Mouse (Mus musculus) forebrain, embryonic 12.5 days (tissue): ENCODE measurements around the gene Ppp1r37. TPM values are rescaled to one million over a fixed set of nuclear protein-coding genes. Genes with fewer than 3 reads are reported as not detected.

Source experiments
- ATAC-seq: fragments of 200-750 bp; cut with Nextera tagmentation; 2 replicates; pipeline ENCODE4 v1.8.0; 2017; ENCODE audit warnings: moderate TSS enrichment; ENCODE audit not compliant: low FRiP score
- H3K27ac ChIP-seq: fragments of 300-500 bp; sonication (generic); 2 replicates; pipeline ENCODE4 v1.5.1; 2016; ENCODE audit warnings: mild to moderate bottlenecking
- H3K27me3 ChIP-seq: fragments of 300-500 bp; sonication (generic); 2 replicates; pipeline ENCODE4 v1.6.1; 2016; ENCODE audit warnings: mild to moderate bottlenecking
- H3K36me3 ChIP-seq: fragments of 300-500 bp; sonication (generic); replicated peaks from 2 replicates; pipeline ENCODE4 v1.6.1; 2016; ENCODE audit warnings: mild to moderate bottlenecking
- H3K4me1 ChIP-seq: fragments of 300-500 bp; sonication (generic); 2 replicates; pipeline ENCODE4 v1.6.1; 2016
- H3K4me2 ChIP-seq: fragments of 300-500 bp; sonication (generic); 2 replicates; pipeline ENCODE4 v1.6.1; 2016; ENCODE audit warnings: mild to moderate bottlenecking, moderate library complexity
- H3K4me3 ChIP-seq: fragments of 300-500 bp; sonication (generic); replicated peaks from 2 replicates; pipeline ENCODE4 v1.5.1; 2016; ENCODE audit warnings: mild to moderate bottlenecking
- H3K9ac ChIP-seq: fragments of 300-500 bp; sonication (generic); 2 replicates; pipeline ENCODE4 v1.6.1; 2016; ENCODE audit warnings: mild to moderate bottlenecking
- H3K9me3 ChIP-seq: fragments of 300-500 bp; sonication (generic); 2 replicates; pipeline ENCODE4 v1.6.1; 2016
- WGBS: fragments of 180-500 bp; shearing (Covaris S2); methylation state at CpG from one replicate; pipeline ENCODE4 v1.1.7; 2016; 5-methylcytosine and 5-hydroxymethylcytosine counted together
- polyA plus RNA-seq: library from polyadenylated mRNA; unstranded; fragments of >200 nt; fragmentation: Nextera tagmentation; extraction: Ambion mirVana; gene quantifications from 2 replicates; pipeline ENCODE4 v1.2.1, GENCODE M21; 2016

Ppp1r37 gene
- polyA plus RNA-seq, 1 experiment from 2014 or later, result 35.4 TPM

- no peak overlapping the region for H3K4me2 ChIP-seq
- H3K36me3 ChIP-seq, result peaks cover 98% of the 10 kb centered on the region
- no peak overlapping the region for H3K27ac ChIP-seq
- H3K9ac ChIP-seq, result no peak overlapping the region
- H3K9me3 ChIP-seq, result no peaks in the 10 kb centered on the region
- 76% methylated on average over 41 of the region's 46 CpGs for WGBS
- H3K4me3 ChIP-seq, result no peak overlapping the region
- no peaks in the 10 kb centered on the region for H3K4me1 ChIP-seq
- H3K27me3 ChIP-seq, result no peaks in the 10 kb centered on the region
- ATAC-seq, result no peak
Measured at GRCm38 (mm10) chr7:19586269-19586668, 23.4 kb upstream of the Ppp1r37 start.

- no peak overlapping the region for H3K27ac ChIP-seq
- no peak overlapping the region for H3K4me3 ChIP-seq
- peaks cover 55% of the 10 kb centered on the region for H3K36me3 ChIP-seq
- H3K4me2 ChIP-seq, result no peak overlapping the region
- H3K9ac ChIP-seq, result no peak overlapping the region
- WGBS, result 83% methylated on average over 8 of the region's 8 CpGs
- no peak for ATAC-seq
- H3K4me1 ChIP-seq, result peaks cover 12% of the 10 kb centered on the region
- H3K9me3 ChIP-seq, result no peaks in the 10 kb centered on the region
- peaks cover 47% of the 10 kb centered on the region for H3K27me3 ChIP-seq
Measured at GRCm38 (mm10) chr7:19580634-19581033, 17.8 kb upstream of the Ppp1r37 start.

GRCm38 (mm10) chr7:19579751-19580150 lies 16.9 kb upstream of the Ppp1r37 start:
- no peak overlapping the region for H3K4me2 ChIP-seq
- no peak overlapping the region for H3K4me3 ChIP-seq
- H3K36me3 ChIP-seq, result peaks cover 46% of the 10 kb centered on the region
- H3K27ac ChIP-seq, result no peak overlapping the region
- ATAC-seq, result no peak
- H3K9me3 ChIP-seq, result no peaks in the 10 kb centered on the region
- no peak overlapping the region for H3K9ac ChIP-seq
- WGBS, result 82% methylated on average over 10 of the region's 10 CpGs
- peaks cover 55% of the 10 kb centered on the region for H3K27me3 ChIP-seq
- peaks cover 12% of the 10 kb centered on the region for H3K4me1 ChIP-seq

- ATAC-seq, result no peak
- WGBS, result 57% methylated on average over 4 of the region's 4 CpGs
- H3K27me3 ChIP-seq, result peaks cover 57% of the 10 kb centered on the region
Measured at GRCm38 (mm10) chr7:19578436-19578835, 15.6 kb upstream of the Ppp1r37 start.

GRCm38 (mm10) chr7:19577877-19578414 lies 15.1 kb upstream of the Ppp1r37 start:
- Histone ChIP-seq H3K27me3 (peaks cover 57% of the 10 kb centered on the region), H3K9ac (no peak overlapping the region), H3K27ac (no peak overlapping the region), H3K4me1 (peaks cover 18% of the 10 kb centered on the region), H3K9me3 (no peaks in the 10 kb centered on the region), H3K4me2 (peak overlapping the region; percentile 54), H3K4me3 (peak overlapping the region; percentile 33), H3K36me3 (peaks cover 28% of the 10 kb centered on the region)
- no peak for ATAC-seq
- 20% methylated on average over 10 of the region's 10 CpGs for WGBS

More at GRCm38 (mm10) chr7:19578436-19578835, 15.6 kb upstream of the Ppp1r37 start:
- Histone ChIP-seq H3K27ac (no peak overlapping the region), H3K4me3 (no peak overlapping the region), H3K4me1 (peaks cover 17% of the 10 kb centered on the region), H3K36me3 (peaks cover 33% of the 10 kb centered on the region), H3K4me2 (peak overlapping the region; percentile 54; the same call in 1 of the 2 replicates), H3K9me3 (no peaks in the 10 kb centered on the region), H3K9ac (no peak overlapping the region)

GRCm38 (mm10) chr7:19577141-19577852 lies 14.4 kb upstream of the Ppp1r37 start, which contains the start of the genes Zfp296 and Gemin7:
Gene Zfp296, plus strand, starts transcription at chr7:19577287.
Gene Gemin7, minus strand, starts transcription at chr7:19577595.
- Histone ChIP-seq H3K9me3 (no peaks in the 10 kb centered on the region), H3K9ac (no peak within 1 kb of the TSS; the same call in 1 of the 2 replicates), H3K27ac (no peak within 1 kb of the TSS), H3K4me3 (peak within 1 kb of the TSS; percentile 33), H3K4me1 (peaks cover 23% of the 10 kb centered on the region), H3K36me3 (peaks cover 24% of the 10 kb centered on the region), H3K4me2 (peak within 1 kb of the TSS; percentile 54), H3K27me3 (peaks cover 57% of the 10 kb centered on the region)
- WGBS, result 2% methylated on average over 56 of the region's 56 CpGs
- no peak for ATAC-seq

- WGBS, result 72% methylated on average over 3 of the region's 3 CpGs
- no peak overlapping the region for H3K27ac ChIP-seq
- H3K4me2 ChIP-seq, result no peak overlapping the region
- H3K36me3 ChIP-seq, result peaks cover 6% of the 10 kb centered on the region
- H3K4me3 ChIP-seq, result no peak overlapping the region
- no peak overlapping the region for H3K9ac ChIP-seq
- H3K9me3 ChIP-seq, result no peaks in the 10 kb centered on the region
- peaks cover 34% of the 10 kb centered on the region for H3K4me1 ChIP-seq
- ATAC-seq, result no peak
- H3K27me3 ChIP-seq, result peaks cover 57% of the 10 kb centered on the region
Measured at GRCm38 (mm10) chr7:19575559-19575958, 12.7 kb upstream of the Ppp1r37 start.

GRCm38 (mm10) chr7:19573776-19574140 lies 10.9 kb upstream of the Ppp1r37 start:
- H3K4me1 ChIP-seq, result peaks cover 34% of the 10 kb centered on the region
- H3K4me3 ChIP-seq, result peak overlapping the region; percentile 79
- H3K9me3 ChIP-seq, result no peaks in the 10 kb centered on the region
- peak overlapping the region; percentile 78 for H3K4me2 ChIP-seq
- H3K27me3 ChIP-seq, result peaks cover 41% of the 10 kb centered on the region
- no peak for ATAC-seq
- H3K9ac ChIP-seq, result peak overlapping the region; percentile 80
- H3K27ac ChIP-seq, result peak overlapping the region; percentile 73
- 27% methylated on average over 16 of the region's 16 CpGs for whole genome bisulfite sequencing
- H3K36me3 ChIP-seq, result peaks cover 8% of the 10 kb centered on the region

GRCm38 (mm10) chr7:19572926-19573775 lies 10.3 kb upstream of the Ppp1r37 start:
- Histone ChIP-seq H3K4me1 (peaks cover 34% of the 10 kb centered on the region), H3K4me2 (peak overlapping the region; percentile 78), H3K27ac (peak overlapping the region; percentile 73), H3K4me3 (peak overlapping the region; percentile 79), H3K9ac (peak overlapping the region; percentile 80), H3K27me3 (peaks cover 35% of the 10 kb centered on the region), H3K9me3 (no peaks in the 10 kb centered on the region), H3K36me3 (peaks cover 10% of the 10 kb centered on the region)
- WGBS, result 1% methylated on average over 50 of the region's 53 CpGs
- peak; percentile 89 for ATAC-seq

GRCm38 (mm10) chr7:19569647-19570046 lies 6.8 kb upstream of the Ppp1r37 start:
- peaks cover 1% of the 10 kb centered on the region for H3K27me3 ChIP-seq
- H3K4me1 ChIP-seq, result peaks cover 22% of the 10 kb centered on the region
- ATAC-seq, result no peak
- H3K4me2 ChIP-seq, result no peak overlapping the region
- peaks cover 2% of the 10 kb centered on the region; the same call in 1 of the 2 replicates for H3K9me3 ChIP-seq
- H3K4me3 ChIP-seq, result no peak overlapping the region; the same call in 1 of the 2 replicates
- 84% methylated on average over 3 of the region's 3 CpGs for WGBS
- peaks cover 32% of the 10 kb centered on the region for H3K36me3 ChIP-seq
- no peak overlapping the region for H3K9ac ChIP-seq
- no peak overlapping the region for H3K27ac ChIP-seq

GRCm38 (mm10) chr7:19567426-19567825 lies 4.5 kb upstream of the Ppp1r37 start:
- Histone ChIP-seq H3K9me3 (peaks cover 6% of the 10 kb centered on the region; the same call in 1 of the 2 replicates), H3K4me1 (peaks cover 21% of the 10 kb centered on the region), H3K27ac (no peak overlapping the region), H3K36me3 (peaks cover 39% of the 10 kb centered on the region), H3K9ac (no peak overlapping the region), H3K27me3 (no peaks in the 10 kb centered on the region), H3K4me2 (no peak overlapping the region), H3K4me3 (no peak overlapping the region)
- no peak for ATAC-seq
- WGBS, result 94% methylated on average over 8 of the region's 8 CpGs

GRCm38 (mm10) chr7:19565803-19566202 lies 2.9 kb upstream of the Ppp1r37 start:
- H3K4me2 ChIP-seq, result no peak overlapping the region
- no peak overlapping the region for H3K27ac ChIP-seq
- 100% methylated on average over 2 of the region's 2 CpGs for WGBS
- no peaks in the 10 kb centered on the region for H3K27me3 ChIP-seq
- peaks cover 39% of the 10 kb centered on the region for H3K36me3 ChIP-seq
- no peak overlapping the region for H3K9ac ChIP-seq
- peaks cover 6% of the 10 kb centered on the region; the same call in 1 of the 2 replicates for H3K9me3 ChIP-seq
- peaks cover 17% of the 10 kb centered on the region for H3K4me1 ChIP-seq
- no peak overlapping the region for H3K4me3 ChIP-seq
- no peak for ATAC-seq
